Mouse (Mus musculus): ENCODE data around the gene Gli2.

Gene Gli2

GRCm38 (mm10) chr1:118941336-118941735 is 112.1 kb downstream of the Gli2 start:
- no peak for DNase-seq (ENCODE audit: low read depth)

GRCm38 (mm10) chr1:118940269-118940840 is 113.1 kb downstream of the Gli2 start:
- DNase-seq (ENCODE audit: low read depth): no peak

- no peak for DNase-seq (ENCODE audit: low read depth)
Measured at GRCm38 (mm10) chr1:118938206-118938605, 115.2 kb downstream of the Gli2 start.

- no peak for DNase-seq (ENCODE audit: low read depth)
Measured at GRCm38 (mm10) chr1:118936108-118936507, 117.3 kb downstream of the Gli2 start.

- no peak for DNase-seq (ENCODE audit: low read depth)
Measured at GRCm38 (mm10) chr1:118935518-118935917, 117.9 kb downstream of the Gli2 start.

GRCm38 (mm10) chr1:118932167-118932566 is 121.3 kb downstream of the Gli2 start:
- DNase-seq (ENCODE audit: low read depth): no peak

- DNase-seq (ENCODE audit: low read depth): no peak
Measured at GRCm38 (mm10) chr1:118927543-118928354, 125.7 kb downstream of the Gli2 start.

GRCm38 (mm10) chr1:118926556-118926955 is 126.9 kb downstream of the Gli2 start:
- DNase-seq (ENCODE audit: low read depth): no peak

GRCm38 (mm10) chr1:118922189-118922588 is 131.2 kb downstream of the Gli2 start:
- no peak for DNase-seq (ENCODE audit: low read depth)

- DNase-seq (ENCODE audit: low read depth): no peak
Measured at GRCm38 (mm10) chr1:118917520-118918220, 135.7 kb downstream of the Gli2 start.

GRCm38 (mm10) chr1:118916477-118917075 is 136.8 kb downstream of the Gli2 start:
- DNase-seq (ENCODE audit: low read depth): no peak

- no peak for DNase-seq (ENCODE audit: low read depth)
Measured at GRCm38 (mm10) chr1:118913414-118914385, 139.7 kb downstream of the Gli2 start.

- no peak for DNase-seq (ENCODE audit: low read depth)
Measured at GRCm38 (mm10) chr1:118912929-118913328, 140.5 kb downstream of the Gli2 start.

GRCm38 (mm10) chr1:118911427-118911727 is 142.0 kb downstream of the Gli2 start:
- no peak for DNase-seq (ENCODE audit: low read depth)

- no peak for DNase-seq (ENCODE audit: low read depth)
Measured at GRCm38 (mm10) chr1:118910693-118911426, 142.6 kb downstream of the Gli2 start.

- DNase-seq (ENCODE audit: low read depth): no peak
Measured at GRCm38 (mm10) chr1:118909051-118909450, 144.4 kb downstream of the Gli2 start.

- no peak for DNase-seq (ENCODE audit: low read depth)
Measured at GRCm38 (mm10) chr1:118907574-118907973, 145.8 kb downstream of the Gli2 start.

GRCm38 (mm10) chr1:118905319-118905718 is 148.1 kb downstream of the Gli2 start:
- DNase-seq (ENCODE audit: low read depth): no peak

- no peak for DNase-seq (ENCODE audit: low read depth)
Measured at GRCm38 (mm10) chr1:118904909-118905308, 148.5 kb downstream of the Gli2 start.

- DNase-seq (ENCODE audit: low read depth): no peak
Measured at GRCm38 (mm10) chr1:118904431-118904830, 149.0 kb downstream of the Gli2 start.

- DNase-seq (ENCODE audit: low read depth): no peak
Measured at GRCm38 (mm10) chr1:118903742-118904141, 149.7 kb downstream of the Gli2 start.

Data from 416B (cell line).